Mouse (Mus musculus) heart, embryonic 16.5 days (tissue): ENCODE data around the gene Galt. TPM values are rescaled to one million over a fixed set of nuclear protein-coding genes. Genes with fewer than 3 reads are reported as not detected.
A peak's percentile ranks its signal among the peaks of the same experiment; 100 is the strongest.

Experiments used
- ATAC-seq: fragments of 200-750 bp; cut with Nextera tagmentation; replicated peaks from 2 replicates; pipeline ENCODE4 v1.8.0; 2017; ENCODE audit warnings: moderate number of reproducible peaks; ENCODE audit not compliant: insufficient read depth, low FRiP score; ENCODE audit errors: extremely low read depth
- H3K27ac ChIP-seq: fragments of 300-500 bp; sonication (generic); 2 replicates; pipeline ENCODE4 v1.5.1; 2014; ENCODE audit warnings: mild to moderate bottlenecking, low read length, control low read depth, moderate library complexity
- H3K27me3 ChIP-seq: fragments of 300-500 bp; sonication (generic); 2 replicates; pipeline ENCODE4 v1.6.1; 2014; ENCODE audit warnings: low read length, mixed read lengths; ENCODE audit not compliant: control insufficient read depth, insufficient read depth
- H3K36me3 ChIP-seq: fragments of 300-500 bp; sonication (generic); 2 replicates; pipeline ENCODE4 v1.6.1; 2014; ENCODE audit not compliant: control insufficient read depth, insufficient read depth
- H3K4me1 ChIP-seq: fragments of 300-500 bp; sonication (generic); 2 replicates; pipeline ENCODE4 v1.6.1; 2014; ENCODE audit warnings: low read length, mixed read lengths; ENCODE audit not compliant: control insufficient read depth, insufficient read depth
- H3K4me2 ChIP-seq: fragments of 300-500 bp; sonication (generic); 2 replicates; pipeline ENCODE4 v1.6.1; 2014; ENCODE audit warnings: low read depth, mild to moderate bottlenecking, control low read depth, low read length
- H3K4me3 ChIP-seq: fragments of 300-500 bp; sonication (generic); 2 replicates; pipeline ENCODE4 v1.5.1; 2014; ENCODE audit warnings: mild to moderate bottlenecking, control low read depth, low read length
- H3K9ac ChIP-seq: fragments of 300-500 bp; sonication (generic); 2 replicates; pipeline ENCODE4 v1.6.1; 2014; ENCODE audit warnings: low read length, control low read depth
- H3K9me3 ChIP-seq: fragments of 300-500 bp; sonication (generic); replicated peaks from 2 replicates; pipeline ENCODE4 v1.6.1; 2016; ENCODE audit warnings: low read length; ENCODE audit not compliant: control insufficient read depth
- WGBS: fragments of 180-500 bp; shearing (Covaris S2); extraction: QIAGEN DNeasy Blood & Tissue Kit; methylation state at CpG from one replicate; pipeline ENCODE4 v1.1.7; 2014; 5-methylcytosine and 5-hydroxymethylcytosine counted together
- polyA plus RNA-seq: library from polyadenylated mRNA; unstranded; fragments of >200 nt; fragmentation: Nextera tagmentation; extraction: Ambion mirVana; gene quantifications from 2 replicates; pipeline ENCODE4 v1.2.1, GENCODE M21; 2015

The Galt gene
- polyA plus RNA-seq = 60.6 and 69.8 TPM in 2 replicates

GRCm38 (mm10) chr4:41754797-41755337, at the start of gene Galt:
Gene Galt, plus strand, starts transcription at chr4:41755228.
- Histone ChIP-seq H3K9ac (peak within 1 kb of the TSS; percentile 87), H3K9me3 (no peaks in the 10 kb centered on the region), H3K4me2 (peak within 1 kb of the TSS; percentile 80), H3K27ac (peak within 1 kb of the TSS; percentile 97), H3K4me1 (peaks cover 28% of the 10 kb centered on the region), H3K4me3 (peak within 1 kb of the TSS; percentile 85), H3K27me3 (no peaks in the 10 kb centered on the region), H3K36me3 (peaks cover 11% of the 10 kb centered on the region)
- WGBS = 12% methylated on average over 14 of the region's 14 CpGs
- peak; percentile 38 for ATAC-seq

DNA sequence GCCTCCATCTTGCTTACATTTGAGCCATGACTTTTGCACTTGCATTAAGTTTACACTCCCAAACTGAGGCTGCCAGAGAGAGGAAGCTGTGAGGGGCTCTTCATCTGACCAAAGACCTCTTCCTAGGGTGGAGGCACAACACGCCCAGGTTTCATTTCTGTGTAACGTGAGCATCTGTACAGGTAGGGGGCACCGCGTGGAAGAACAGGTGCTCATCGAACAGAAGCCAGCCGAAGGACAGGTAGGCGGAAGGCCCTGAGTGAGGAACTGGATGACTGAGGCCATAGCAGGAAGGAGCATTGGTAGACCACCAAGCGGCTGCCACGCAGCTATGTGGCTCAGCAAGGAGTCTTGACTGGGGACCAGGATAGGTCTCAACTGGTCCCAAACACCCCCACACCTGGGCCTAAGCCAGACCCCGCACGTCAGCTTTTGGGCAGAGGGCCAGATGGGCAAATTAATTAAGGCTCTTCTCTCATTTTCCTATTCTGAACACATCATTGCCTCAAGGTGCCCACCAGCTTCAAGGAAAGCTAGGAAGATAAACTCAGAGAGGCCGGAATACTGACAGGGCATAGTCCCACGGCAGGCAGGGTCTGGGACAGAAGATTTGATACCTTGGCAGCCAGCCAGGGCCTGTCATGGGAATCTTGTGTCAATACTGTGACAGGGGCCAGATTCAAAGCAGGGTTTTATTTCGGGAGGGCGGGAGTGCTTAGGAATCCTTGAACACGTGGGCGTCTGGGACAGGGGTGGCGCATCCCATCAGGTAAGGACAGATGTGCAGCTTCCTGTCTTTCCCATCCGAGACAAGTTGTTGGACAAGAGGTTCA, 48.9 kb upstream of the Galt start:
- Histone ChIP-seq H3K4me2 (no peak overlapping the region), H3K27me3 (peaks cover 3% of the 10 kb centered on the region; the same call in 1 of the 2 replicates), H3K9ac (no peak overlapping the region), H3K4me1 (peaks cover 13% of the 10 kb centered on the region), H3K4me3 (no peak overlapping the region), H3K27ac (no peak overlapping the region), H3K36me3 (no peaks in the 10 kb centered on the region; the same call in 1 of the 2 replicates), H3K9me3 (no peaks in the 10 kb centered on the region)
- 50% methylated on average over 19 of the region's 19 CpGs for WGBS
- no peak for ATAC-seq

DNA sequence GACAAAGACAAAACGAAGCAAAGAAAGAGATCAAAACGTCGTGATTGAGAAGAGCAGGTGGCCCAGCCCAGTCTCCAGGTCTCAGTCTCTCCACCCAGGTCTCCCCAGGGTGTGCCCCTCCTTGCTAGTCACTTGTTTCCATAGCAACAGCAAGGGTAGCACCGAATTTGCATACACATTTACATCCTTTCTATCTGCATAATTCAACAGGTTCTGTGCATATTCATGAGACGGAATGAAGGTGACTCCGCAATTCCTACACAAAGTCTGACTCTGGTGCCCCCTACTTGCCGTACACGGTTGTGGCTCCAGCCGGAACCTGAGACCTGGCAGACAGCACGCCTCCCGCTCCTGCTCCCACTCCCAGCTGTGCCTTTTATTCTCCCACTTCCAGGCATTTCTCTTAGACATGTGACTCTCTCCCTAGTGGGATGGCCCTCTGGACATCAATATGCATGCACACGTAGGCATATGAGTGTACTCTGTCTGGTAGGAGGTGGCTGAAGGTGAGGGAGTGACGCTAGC, 48.0 kb upstream of the Galt start:
- WGBS = 4% methylated on average over 13 of the region's 13 CpGs
- no peak overlapping the region for H3K4me3 ChIP-seq
- no peaks in the 10 kb centered on the region; the same call in 1 of the 2 replicates for H3K36me3 ChIP-seq
- no peak overlapping the region for H3K9ac ChIP-seq
- no peak overlapping the region for H3K27ac ChIP-seq
- H3K4me2 ChIP-seq = peak overlapping the region; percentile 12; the same call in 1 of the 2 replicates
- H3K4me1 ChIP-seq = peaks cover 19% of the 10 kb centered on the region
- ATAC-seq = peak; percentile 46; the same call in 1 of the 2 replicates
- H3K9me3 ChIP-seq = no peaks in the 10 kb centered on the region
- H3K27me3 ChIP-seq = peaks cover 3% of the 10 kb centered on the region; the same call in 1 of the 2 replicates

DNA sequence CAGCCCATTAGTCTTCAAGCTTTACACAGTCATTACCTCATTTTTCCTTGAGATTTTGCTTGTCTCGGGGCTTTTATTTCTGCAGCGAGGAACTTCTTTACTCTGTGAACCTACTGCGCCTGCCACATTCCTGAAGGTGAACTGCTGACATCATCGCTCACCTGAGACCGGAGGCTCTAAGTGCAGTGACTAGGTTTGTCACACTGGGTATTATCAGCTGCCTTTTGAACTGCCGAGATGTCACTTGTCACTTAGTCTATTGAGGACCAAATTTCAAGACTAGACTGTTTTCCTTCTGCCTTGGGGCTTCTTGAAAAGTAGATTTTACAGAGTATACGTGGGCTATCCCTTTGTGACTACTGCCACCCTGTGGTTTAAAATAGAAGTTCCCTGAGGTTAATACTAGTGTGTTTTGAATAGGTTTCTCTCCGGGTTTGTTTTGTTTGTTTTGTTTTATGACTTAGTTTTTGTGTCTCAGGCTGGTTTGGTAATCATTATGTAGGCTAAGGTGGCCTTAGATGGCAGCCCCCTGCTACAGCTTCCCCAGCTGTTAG, 46.8 kb upstream of the Galt start:
- Histone ChIP-seq H3K4me2 (no peak overlapping the region), H3K27me3 (peaks cover 3% of the 10 kb centered on the region; the same call in 1 of the 2 replicates), H3K9ac (no peak overlapping the region), H3K4me1 (peaks cover 27% of the 10 kb centered on the region), H3K9me3 (no peaks in the 10 kb centered on the region), H3K4me3 (no peak overlapping the region), H3K27ac (no peak overlapping the region), H3K36me3 (no peaks in the 10 kb centered on the region; the same call in 1 of the 2 replicates)
- 38% methylated on average over 8 of the region's 8 CpGs for WGBS
- no peak for ATAC-seq

DNA sequence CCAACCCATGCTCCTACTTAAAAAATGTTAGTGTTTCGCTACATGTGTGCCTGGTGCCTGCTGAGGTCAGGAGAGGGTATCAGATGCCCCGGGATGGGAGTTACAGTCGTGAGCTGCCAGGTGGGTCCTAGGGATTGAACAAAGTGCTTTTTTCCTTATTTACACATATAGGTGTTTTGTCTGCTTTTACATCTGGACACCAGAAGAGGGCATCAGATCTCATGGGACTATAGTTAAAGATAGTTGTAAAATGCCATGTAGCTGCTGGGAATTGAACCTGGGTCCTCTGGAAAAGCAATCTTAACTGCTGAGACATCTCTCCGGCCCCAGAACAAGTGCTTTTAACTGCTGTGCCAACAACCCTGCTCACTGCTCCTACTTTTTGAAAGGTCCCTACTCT, 44.8 kb upstream of the Galt start:
- H3K4me1 ChIP-seq = peaks cover 32% of the 10 kb centered on the region
- no peak overlapping the region for H3K4me3 ChIP-seq
- no peaks in the 10 kb centered on the region for H3K9me3 ChIP-seq
- no peak for ATAC-seq
- 59% methylated on average over 4 of the region's 4 CpGs for WGBS
- H3K27ac ChIP-seq = no peak overlapping the region
- no peaks in the 10 kb centered on the region for H3K27me3 ChIP-seq
- no peak overlapping the region for H3K9ac ChIP-seq
- no peak overlapping the region for H3K4me2 ChIP-seq
- H3K36me3 ChIP-seq = no peaks in the 10 kb centered on the region; the same call in 1 of the 2 replicates

GRCm38 (mm10) chr4:41711705-41712375, 43.2 kb upstream of the Galt start:
- ATAC-seq = no peak
- Histone ChIP-seq H3K9me3 (no peaks in the 10 kb centered on the region), H3K4me2 (peak overlapping the region; percentile 81), H3K36me3 (no peaks in the 10 kb centered on the region; the same call in 1 of the 2 replicates), H3K4me1 (peaks cover 23% of the 10 kb centered on the region), H3K27ac (no peak overlapping the region), H3K4me3 (peak overlapping the region; percentile 88), H3K9ac (peak overlapping the region; percentile 98), H3K27me3 (no peaks in the 10 kb centered on the region)
- 69% methylated on average over 16 of the region's 16 CpGs for WGBS

- Histone ChIP-seq H3K27ac (peak overlapping the region; percentile 75), H3K36me3 (no peaks in the 10 kb centered on the region; the same call in 1 of the 2 replicates), H3K4me3 (peak overlapping the region; percentile 88), H3K27me3 (no peaks in the 10 kb centered on the region), H3K4me2 (peak overlapping the region; percentile 81), H3K9me3 (no peaks in the 10 kb centered on the region), H3K4me1 (peaks cover 19% of the 10 kb centered on the region), H3K9ac (peak overlapping the region; percentile 98)
- ATAC-seq = no peak; the same call in 1 of the 2 replicates
- 34% methylated on average over 31 of the region's 31 CpGs for WGBS
These were observed 42.4 kb upstream of the Galt start for GRCm38 (mm10) chr4:41712421-41713196.
